Mouse (Mus musculus): ENCODE data around the gene Ankrd17.

The Ankrd17 gene

GRCm38 (mm10) chr5:90217791-90218190 is 148.6 kb downstream of the Ankrd17 start:
- no peak for DNase-seq (ENCODE audit: low spot score)

- DNase-seq (ENCODE audit: low spot score): no peak
Measured at GRCm38 (mm10) chr5:90217226-90217625, 149.2 kb downstream of the Ankrd17 start.

DNA sequence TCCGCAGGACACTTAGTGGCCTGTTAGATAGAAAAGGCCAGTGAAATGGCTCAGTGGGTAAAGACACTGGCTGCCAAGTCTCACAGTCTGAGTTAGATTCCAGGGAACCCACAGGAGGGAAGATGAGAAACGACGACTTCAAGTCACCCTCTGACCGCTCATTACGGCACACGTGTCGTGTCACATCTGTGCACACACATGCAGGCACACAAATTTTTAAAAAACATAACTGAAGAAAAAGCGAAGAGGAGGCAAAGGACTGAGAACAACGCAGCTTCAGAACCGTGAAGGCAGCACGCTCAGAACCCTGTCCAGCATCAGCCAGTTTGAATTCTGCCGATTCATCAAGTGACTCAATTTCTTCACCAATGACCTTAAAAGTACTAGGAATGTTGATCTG is 153.0 kb downstream of the Ankrd17 start:
- DNase-seq (ENCODE audit: low spot score): no peak

DNA sequence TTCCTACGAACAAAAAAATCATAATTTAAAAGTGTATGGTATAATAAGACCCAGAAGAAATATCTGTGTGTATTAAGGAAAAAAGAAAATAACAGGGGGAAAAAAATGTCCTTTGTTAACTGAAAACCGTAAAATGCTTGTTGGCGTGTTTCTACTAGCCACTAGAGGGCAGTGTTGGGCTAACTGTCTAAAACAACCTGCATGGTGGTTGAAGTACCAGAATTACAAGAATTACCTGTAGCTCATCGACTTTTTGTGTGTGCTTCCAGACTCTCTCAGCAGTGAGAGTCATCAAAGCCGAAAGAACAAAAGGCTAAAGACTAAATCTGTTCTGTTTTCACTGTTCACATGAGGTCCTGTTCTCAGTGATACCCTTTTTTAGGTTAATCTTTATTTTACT is 163.2 kb downstream of the Ankrd17 start:
- peak; percentile 71 for DNase-seq (ENCODE audit: low spot score)

GRCm38 (mm10) chr5:90202447-90203117 is 163.8 kb downstream of the Ankrd17 start:
- no peak for DNase-seq (ENCODE audit: low spot score)

GRCm38 (mm10) chr5:90199922-90200632 is 166.3 kb downstream of the Ankrd17 start:
- DNase-seq (ENCODE audit: low spot score): no peak

GRCm38 (mm10) chr5:90194831-90195230 is 171.5 kb downstream of the Ankrd17 start:
- peak; percentile 42 for DNase-seq (ENCODE audit: low spot score)

- no peak for DNase-seq (ENCODE audit: low spot score)
Measured at GRCm38 (mm10) chr5:90182782-90183181, 183.6 kb downstream of the Ankrd17 start.

DNA sequence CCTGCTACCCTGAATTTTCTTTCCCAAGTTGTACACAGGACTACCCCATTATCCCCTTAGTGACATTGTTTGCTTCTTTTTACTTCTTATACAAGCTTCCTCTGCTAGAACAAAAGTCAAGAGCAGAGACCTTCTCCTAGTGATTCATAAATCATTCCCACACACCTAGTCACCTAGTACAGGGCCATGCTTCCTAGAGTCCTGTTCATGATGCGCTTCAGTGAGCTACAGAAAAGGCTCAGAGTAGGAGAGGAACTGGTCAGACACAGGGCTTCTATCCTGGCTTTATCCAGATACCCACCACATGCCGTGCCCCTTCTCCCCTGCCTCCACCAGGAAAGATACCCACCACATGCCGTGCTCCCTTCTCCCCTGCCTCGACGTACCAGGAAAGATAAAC is 187.3 kb downstream of the Ankrd17 start:
- no peak for DNase-seq (ENCODE audit: low spot score)

DNA sequence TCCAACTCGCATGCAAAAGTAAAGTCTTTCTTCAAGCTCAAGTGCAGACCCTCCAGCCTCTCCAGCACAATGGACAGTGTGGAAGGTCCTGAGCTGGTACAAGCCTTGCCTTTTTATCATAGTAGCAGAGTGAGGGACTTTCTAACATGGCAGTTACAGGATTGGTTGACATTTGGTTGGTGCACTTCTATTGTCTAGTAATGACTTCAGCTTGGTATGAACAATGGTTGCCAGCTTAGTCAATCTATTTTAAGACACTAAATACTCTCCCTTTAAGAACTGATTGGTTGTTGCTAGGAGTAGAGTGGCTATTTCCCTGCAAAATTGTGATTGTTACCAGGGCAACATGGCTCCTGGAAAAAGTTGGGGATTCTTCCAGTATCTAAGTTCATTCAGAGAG is 188.3 kb downstream of the Ankrd17 start:
- DNase-seq (ENCODE audit: low spot score): no peak
